Mouse (Mus musculus) brain, embryonic 14.5 days (tissue): ENCODE measurements at regions not wholly inside any gene's neighbourhood (a gene's known extent, or its start where the extent isn't known, plus 50 kb on each side); places are given as distances from the start of the nearest gene placed in this dataset.

Source experiments
- CTCF ChIP-seq: fragments of 200-500 bp; IDR thresholded peaks from 2 replicates; pipeline ENCODE4 v1.5.1; 2012; ENCODE audit warnings: inconsistent platforms, mild to moderate bottlenecking, moderate library complexity, borderline replicate concordance; ENCODE audit not compliant: insufficient read depth, insufficient read length; ENCODE audit errors: extremely low read depth
- POLR2A ChIP-seq: fragments of 200-500 bp; IDR thresholded peaks from 2 replicates; pipeline ENCODE4 v1.6.1; 2012; ENCODE audit warnings: mild to moderate bottlenecking, inconsistent platforms, borderline replicate concordance; ENCODE audit not compliant: poor library complexity, insufficient read depth, insufficient read length, severe bottlenecking; ENCODE audit errors: extremely low read depth

DNA sequence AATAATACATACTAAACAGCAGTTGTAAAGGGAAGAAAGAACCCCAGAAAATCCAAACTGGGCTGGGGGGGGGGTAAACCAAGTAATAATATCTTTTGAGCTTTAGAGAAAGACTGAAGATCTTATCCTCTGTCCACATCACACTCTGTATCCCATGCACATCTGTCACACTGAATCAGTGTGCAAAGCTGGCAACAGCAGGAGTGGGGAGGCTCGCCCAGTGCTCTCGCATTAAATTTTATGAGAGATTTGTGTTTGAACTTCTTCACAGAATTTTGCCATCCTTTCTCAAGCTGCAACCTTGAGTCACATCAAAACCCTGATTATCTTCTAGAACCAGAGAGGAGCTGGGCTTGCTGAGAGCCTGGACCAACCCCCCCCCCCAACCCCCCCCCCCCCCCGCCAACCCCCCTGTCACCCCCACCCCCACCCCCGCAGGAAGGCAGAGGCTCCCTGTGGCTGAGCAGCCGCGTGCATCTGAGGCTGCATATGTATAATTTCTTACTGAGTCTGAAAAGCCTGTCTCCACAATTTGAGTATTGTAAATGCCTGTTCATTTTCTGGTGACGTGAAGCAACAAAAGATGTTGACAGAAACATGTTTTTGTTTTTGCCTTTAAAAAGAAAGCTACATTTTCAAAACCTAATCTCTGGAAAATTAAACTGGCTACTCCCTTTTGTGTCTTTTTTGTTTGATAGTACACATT lies 59.0 kb upstream of the Kctd3 start:
- TF ChIP-seq CTCF, result no peak
- TF ChIP-seq POLR2A, result no peak
